21 mouse cellular contexts compared by ENCODE assay signal in the genomic region with DNA sequence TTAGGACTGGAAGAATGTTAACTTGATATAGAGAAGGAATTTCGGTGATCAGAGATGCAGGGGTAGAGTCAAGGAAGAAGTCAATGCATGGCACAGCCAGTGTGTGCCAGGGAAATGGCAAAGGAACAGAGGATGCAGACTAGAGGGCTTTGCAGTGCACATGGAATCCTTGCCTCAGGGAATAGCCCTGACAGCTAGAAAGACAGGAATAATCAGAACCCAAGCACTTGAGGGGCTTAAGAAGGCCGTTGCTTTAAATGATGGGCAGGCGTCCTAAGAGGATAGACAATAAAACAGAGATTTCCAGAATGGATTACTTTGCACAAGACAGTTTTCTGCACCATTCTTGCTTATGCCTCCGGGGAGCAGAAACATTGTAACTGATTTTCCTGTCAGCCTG.
DNase-seq lines count a peak whose midpoint lies in the region; ATAC-seq lines count a peak whose summit lies in the region.
"Had no signal": no experiment of that assay in that cellular context is flagged by ENCODE, and none has a peak within 500 bp of the region (broad histone marks: within the 10 kb centered on the region; RNA-seq: fewer than 3 reads in every experiment).

No protein-coding gene starts in this region.

- H3K9ac ChIP-seq in midbrain, embryonic 13.5 days (replicated peaks), result no peak overlapping the region
- no peak overlapping the region for H3K9ac ChIP-seq in midbrain, embryonic 16.5 days (ENCODE audit: low read depth, low read length)
- H3K9ac ChIP-seq in heart, embryonic 12.5 days, result no peak overlapping the region
- H3K9ac ChIP-seq: forebrain, embryonic 13.5 days; hindbrain, embryonic 12.5 days; hindbrain, embryonic 15.5 days had no signal

- H3K4me2 ChIP-seq in midbrain, embryonic 13.5 days (replicated peaks), result no peak overlapping the region
- H3K4me2 ChIP-seq in midbrain, embryonic 16.5 days (ENCODE audit: low read length), result no peak overlapping the region
- H3K4me2 ChIP-seq in heart, embryonic 12.5 days, result no peak overlapping the region
- H3K4me2 ChIP-seq: forebrain, embryonic 13.5 days; hindbrain, embryonic 12.5 days; hindbrain, embryonic 15.5 days had no signal

- peaks cover 6% of the 10 kb centered on the region; the same call in 1 of the 2 replicates for H3K4me1 ChIP-seq in midbrain, embryonic 13.5 days (replicated peaks)
- H3K4me1 ChIP-seq in midbrain, embryonic 16.5 days (ENCODE audit: control insufficient read depth, insufficient read depth, low read length), result peaks cover 4% of the 10 kb centered on the region; the same call in 1 of the 2 replicates
- H3K4me1 ChIP-seq in heart, embryonic 12.5 days (replicated peaks), result no peaks in the 10 kb centered on the region
- H3K4me1 ChIP-seq: forebrain, embryonic 10.5 days; forebrain, embryonic 13.5 days; heart, embryonic 10.5 days; hindbrain, embryonic 12.5 days; hindbrain, embryonic 15.5 days had no signal

- 0 out of 2 replicates have a peak overlapping the region, but pooled peaks have one; percentile 19 for H3K27ac ChIP-seq in midbrain, embryonic 13.5 days
- H3K27ac ChIP-seq in midbrain, embryonic 16.5 days (ENCODE audit: low read length), result 0 out of 2 replicates have a peak overlapping the region, but pooled peaks have one; percentile 28
- H3K27ac ChIP-seq in heart, embryonic 12.5 days (ENCODE audit: poor library complexity, severe bottlenecking), result no peak overlapping the region
- H3K27ac ChIP-seq: forebrain, embryonic 10.5 days; forebrain, embryonic 13.5 days; heart, adult 2 months; heart, embryonic 10.5 days; hindbrain, embryonic 12.5 days; hindbrain, embryonic 15.5 days had no signal

- no peaks in the 10 kb centered on the region for H3K36me3 ChIP-seq in midbrain, embryonic 13.5 days
- H3K36me3 ChIP-seq in midbrain, embryonic 16.5 days (ENCODE audit: control insufficient read depth, insufficient read depth, low read length), result no peaks in the 10 kb centered on the region
- no peaks in the 10 kb centered on the region for H3K36me3 ChIP-seq in heart, embryonic 12.5 days
- H3K36me3 ChIP-seq: forebrain, embryonic 10.5 days; heart, embryonic 10.5 days; hindbrain, embryonic 12.5 days; hindbrain, embryonic 15.5 days had no signal

- peak; percentile 74; the same call in 1 of the 2 replicates for ATAC-seq in midbrain, embryonic 13.5 days
- ATAC-seq in midbrain, embryonic 16.5 days, result peak; percentile 58
- no peak for ATAC-seq in heart, embryonic 12.5 days (ENCODE audit: insufficient number of reproducible peaks, low FRiP score)
- ATAC-seq: CD4-positive, CD25-positive, alpha-beta regulatory T cell, adult 4 months; forebrain, embryonic 13.5 days; forebrain, embryonic 16.5 days had no signal

- no peaks in the 10 kb centered on the region for H3K9me3 ChIP-seq in midbrain, embryonic 13.5 days
- no peaks in the 10 kb centered on the region for H3K9me3 ChIP-seq in midbrain, embryonic 16.5 days (replicated peaks; ENCODE audit: control insufficient read depth, low read length, poor library complexity, severe bottlenecking)
- no peaks in the 10 kb centered on the region for H3K9me3 ChIP-seq in heart, embryonic 12.5 days (replicated peaks)
- H3K9me3 ChIP-seq: forebrain, embryonic 10.5 days; forebrain, embryonic 13.5 days; heart, embryonic 10.5 days; hindbrain, embryonic 12.5 days; hindbrain, embryonic 15.5 days had no signal

- DNase-seq in retina, postnatal 1 day, result peak; percentile 14
- no peak for DNase-seq in retina, embryonic 14.5 days (ENCODE audit: low spot score)
- DNase-seq in kidney, postnatal 36 days, result no peak
- DNase-seq: adrenal gland, adult 2 months; adrenal gland, postnatal 14 days; cerebellum, adult 11-12 months; cerebellum, adult 9-10 months; cerebellum, postnatal 14 days; gastrocnemius, postnatal 10 days; gastrocnemius, postnatal 36 days; heart, adult 2 months had no signal

- WGBS in midbrain, embryonic 13.5 days, result 52% methylated on average over 4 of the region's 4 CpGs
- WGBS in midbrain, embryonic 16.5 days, result 46% methylated on average over 4 of the region's 4 CpGs
- 62% methylated on average over 4 of the region's 4 CpGs for WGBS in heart, embryonic 12.5 days

- H3K27me3 ChIP-seq in midbrain, embryonic 13.5 days, result no peaks in the 10 kb centered on the region
- no peaks in the 10 kb centered on the region for H3K27me3 ChIP-seq in midbrain, embryonic 16.5 days (ENCODE audit: control insufficient read depth, insufficient read depth, low read depth, low read length)
- no peaks in the 10 kb centered on the region for H3K27me3 ChIP-seq in heart, embryonic 12.5 days (replicated peaks)
- H3K27me3 ChIP-seq: forebrain, embryonic 13.5 days; hindbrain, embryonic 12.5 days; hindbrain, embryonic 15.5 days had no signal

- H3K4me3 ChIP-seq in midbrain, embryonic 13.5 days (replicated peaks), result no peak overlapping the region
- no peak overlapping the region for H3K4me3 ChIP-seq in midbrain, embryonic 16.5 days (ENCODE audit: low read depth, low read length)
- H3K4me3 ChIP-seq in heart, embryonic 12.5 days, result no peak overlapping the region
- H3K4me3 ChIP-seq: forebrain, embryonic 10.5 days; forebrain, embryonic 13.5 days; heart, adult 2 months; heart, embryonic 10.5 days; hindbrain, embryonic 12.5 days; hindbrain, embryonic 15.5 days had no signal
